Mouse (Mus musculus) thymus, adult 2 months (tissue): ENCODE measurements at regions not wholly inside any gene's neighbourhood (a gene's known extent, or its start where the extent isn't known, plus 50 kb on each side); places are given as distances from the start of the nearest gene placed in this dataset.

Experiments used
- CTCF ChIP-seq: fragments of 200-500 bp; IDR thresholded peaks from 2 replicates; pipeline ENCODE4 v1.5.1; 2012; ENCODE audit warnings: mild to moderate bottlenecking, control low read depth, low read length, moderate library complexity, borderline replicate concordance; ENCODE audit not compliant: control insufficient read depth, poor library complexity, insufficient read depth; ENCODE audit errors: extremely low read depth
- POLR2A ChIP-seq: fragments of 200-500 bp; IDR thresholded peaks from 2 replicates; pipeline ENCODE4 v1.6.1; 2012; ENCODE audit warnings: mild to moderate bottlenecking, low read length, control low read depth, moderate library complexity; ENCODE audit not compliant: control insufficient read depth, poor library complexity, insufficient read depth; ENCODE audit errors: extremely low read depth

DNA sequence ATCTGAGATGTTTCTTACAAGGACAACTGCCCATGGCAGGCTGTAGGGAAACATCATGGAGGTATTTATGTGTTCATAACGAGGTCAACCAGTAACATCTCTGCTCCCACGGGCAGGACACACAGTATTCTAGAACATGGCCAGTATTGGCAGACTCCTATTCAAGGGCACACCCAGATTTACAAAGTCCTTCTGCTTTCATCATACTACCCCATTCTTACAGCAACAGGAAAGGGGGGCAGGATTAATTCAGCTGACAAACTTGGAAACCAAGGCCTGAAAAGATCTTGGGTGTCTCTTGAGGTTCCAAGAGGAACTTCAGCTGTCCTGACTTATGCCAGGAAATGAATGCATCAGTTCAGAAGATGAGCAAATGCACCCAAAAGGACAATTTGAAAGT, 240.4 kb upstream of the Maf start:
- TF ChIP-seq CTCF (no peak), POLR2A (no peak)
